Mouse (Mus musculus) kidney, postnatal 0 days (tissue): ENCODE measurements around the gene Tenm4. TPM values are rescaled to one million over a fixed set of nuclear protein-coding genes. Genes with fewer than 3 reads are reported as not detected.

Experiments
- ATAC-seq: fragments of 200-750 bp; cut with Nextera tagmentation; replicated peaks from 2 replicates; pipeline ENCODE4 v1.8.0; 2017; ENCODE audit warnings: low read depth, moderate number of reproducible peaks, moderate TSS enrichment, moderate library complexity; ENCODE audit not compliant: low FRiP score
- DNase-seq: peaks from one replicate; pipeline ENCODE4 v3.0.0-alpha.2; 2016; ENCODE audit warnings: low spot score
- H3K27ac ChIP-seq: fragments of 300-500 bp; sonication (generic); 2 replicates; pipeline ENCODE4 v1.5.1; 2014; ENCODE audit warnings: mild to moderate bottlenecking
- H3K27me3 ChIP-seq: fragments of 300-500 bp; sonication (generic); 2 replicates; pipeline ENCODE4 v1.6.1; 2014; ENCODE audit warnings: low read length, mixed read lengths; ENCODE audit not compliant: insufficient read depth
- H3K36me3 ChIP-seq: fragments of 300-500 bp; sonication (generic); 2 replicates; pipeline ENCODE4 v1.6.1; 2014; ENCODE audit warnings: low read length, mixed read lengths; ENCODE audit not compliant: insufficient read depth
- H3K4me1 ChIP-seq: fragments of 300-500 bp; sonication (generic); replicated peaks from 2 replicates; pipeline ENCODE4 v1.6.1; 2014; ENCODE audit warnings: antibody characterized with exemption, low read length, mixed read lengths; ENCODE audit not compliant: insufficient read depth
- H3K4me2 ChIP-seq: fragments of 300-500 bp; sonication (generic); 2 replicates; pipeline ENCODE4 v1.6.1; 2014; ENCODE audit warnings: mild to moderate bottlenecking, low read length, moderate library complexity, mixed read lengths
- H3K4me3 ChIP-seq: fragments of 300-500 bp; sonication (generic); replicated peaks from 2 replicates; pipeline ENCODE4 v1.5.1; 2014; ENCODE audit warnings: low read depth, low read length
- H3K9ac ChIP-seq: fragments of 300-500 bp; sonication (generic); 2 replicates; pipeline ENCODE4 v1.6.1; 2014; ENCODE audit warnings: low read depth, low read length
- H3K9me3 ChIP-seq: fragments of 300-500 bp; sonication (generic); replicated peaks from 2 replicates; pipeline ENCODE4 v1.6.1; 2016; ENCODE audit warnings: low read length, inconsistent platforms, mixed read lengths
- CTCF ChIP-seq: IDR thresholded peaks from 2 replicates; pipeline ENCODE4 v1.5.1; 2016; ENCODE audit warnings: antibody characterized with exemption, low read depth, mild to moderate bottlenecking, moderate library complexity
- WGBS: fragments of 180-500 bp; shearing (Covaris S2); extraction: QIAGEN DNeasy Blood & Tissue Kit; methylation state at CpG from one replicate; pipeline ENCODE4 v1.1.7; 2014; 5-methylcytosine and 5-hydroxymethylcytosine counted together
- polyA plus RNA-seq: library from polyadenylated mRNA; unstranded; fragments of >200 nt; fragmentation: Nextera tagmentation; extraction: Ambion mirVana; gene quantifications from 2 replicates; pipeline ENCODE4 v1.2.1, GENCODE M21; 2015

Tenm4 gene
- polyA plus RNA-seq, 1 experiment from 2014 or later, result 22.6 TPM

- no peak for ATAC-seq
- peaks cover 8% of the 10 kb centered on the region for H3K4me1 ChIP-seq
- H3K27ac ChIP-seq, result no peak overlapping the region
- WGBS, result 75% methylated on average over 5 of the region's 5 CpGs
- H3K4me2 ChIP-seq, result no peak overlapping the region
- H3K4me3 ChIP-seq, result no peak overlapping the region
- no peaks in the 10 kb centered on the region for H3K36me3 ChIP-seq
- no peak overlapping the region for H3K9ac ChIP-seq
- no peaks in the 10 kb centered on the region for H3K27me3 ChIP-seq
- no peaks in the 10 kb centered on the region for H3K9me3 ChIP-seq
- DNase-seq, result no peak
- no peak for TF ChIP-seq CTCF
Measured at GRCm38 (mm10) chr7:96510396-96510795, 339.4 kb downstream of the Tenm4 start.

DNA sequence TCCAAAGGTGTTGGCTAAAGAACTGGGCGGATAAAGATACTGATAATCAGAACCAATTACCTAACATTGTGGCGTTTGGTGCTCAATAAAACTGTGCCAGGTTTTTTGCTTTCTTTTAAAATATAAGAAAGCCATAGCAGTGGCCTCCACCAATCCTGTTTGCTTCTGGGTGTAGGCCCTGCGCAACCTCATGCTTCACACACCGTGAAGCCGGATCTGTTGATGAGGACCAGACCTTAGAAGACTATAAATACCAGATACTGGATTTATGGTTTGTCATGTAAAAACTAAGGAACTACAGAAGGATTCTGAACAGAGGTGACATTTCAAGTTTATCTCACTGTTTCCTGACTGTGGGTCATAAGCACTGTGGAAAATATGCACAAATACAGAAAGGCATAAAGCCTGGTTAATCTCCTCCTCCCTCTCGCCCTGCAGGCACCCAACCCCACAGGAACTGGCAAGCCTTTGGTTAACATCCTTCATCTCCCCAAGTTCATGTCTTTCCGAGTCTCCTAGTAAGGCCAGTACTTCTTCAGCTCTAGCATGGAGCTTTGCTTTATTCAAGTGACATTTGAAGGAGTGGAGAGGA lies 340.1 kb downstream of the Tenm4 start:
- WGBS, result 63% methylated on average over 7 of the region's 7 CpGs
- Histone ChIP-seq H3K4me2 (no peak overlapping the region), H3K9me3 (no peaks in the 10 kb centered on the region), H3K9ac (no peak overlapping the region), H3K36me3 (no peaks in the 10 kb centered on the region), H3K27me3 (no peaks in the 10 kb centered on the region), H3K4me3 (no peak overlapping the region), H3K27ac (peak overlapping the region; percentile 20; the same call in 1 of the 2 replicates), H3K4me1 (peaks cover 8% of the 10 kb centered on the region)
- DNase-seq, result peak; percentile 26
- TF ChIP-seq CTCF, result no peak
- no peak for ATAC-seq

- 59% methylated on average over 14 of the region's 14 CpGs for WGBS
Measured at GRCm38 (mm10) chr7:96511953-96512511, 341.0 kb downstream of the Tenm4 start.

GRCm38 (mm10) chr7:96519216-96519615 lies 348.2 kb downstream of the Tenm4 start:
- WGBS, result 4% methylated on average over 2 of the region's 2 CpGs
- Histone ChIP-seq H3K9ac (no peak overlapping the region), H3K36me3 (no peaks in the 10 kb centered on the region), H3K4me2 (no peak overlapping the region), H3K27me3 (no peaks in the 10 kb centered on the region), H3K27ac (no peak overlapping the region), H3K4me1 (no peaks in the 10 kb centered on the region), H3K9me3 (no peaks in the 10 kb centered on the region), H3K4me3 (no peak overlapping the region)
- peak; percentile 97 for TF ChIP-seq CTCF
- DNase-seq (peak; percentile 87), ATAC-seq (no peak)

More at GRCm38 (mm10) chr7:96511953-96512511, 341.0 kb downstream of the Tenm4 start:
- ATAC-seq (peak; percentile 48; the same call in 1 of the 2 replicates), DNase-seq (peak; percentile 56)
- H3K9me3 ChIP-seq, result no peaks in the 10 kb centered on the region
- peaks cover 8% of the 10 kb centered on the region for H3K4me1 ChIP-seq
- TF ChIP-seq CTCF, result no peak
- no peaks in the 10 kb centered on the region for H3K27me3 ChIP-seq
- no peak overlapping the region for H3K4me3 ChIP-seq
- H3K36me3 ChIP-seq, result no peaks in the 10 kb centered on the region
- H3K27ac ChIP-seq, result peak overlapping the region; percentile 20; the same call in 1 of the 2 replicates
- H3K9ac ChIP-seq, result no peak overlapping the region
- H3K4me2 ChIP-seq, result 0 out of 2 replicates have a peak overlapping the region, but pooled peaks have one; percentile 8

DNA sequence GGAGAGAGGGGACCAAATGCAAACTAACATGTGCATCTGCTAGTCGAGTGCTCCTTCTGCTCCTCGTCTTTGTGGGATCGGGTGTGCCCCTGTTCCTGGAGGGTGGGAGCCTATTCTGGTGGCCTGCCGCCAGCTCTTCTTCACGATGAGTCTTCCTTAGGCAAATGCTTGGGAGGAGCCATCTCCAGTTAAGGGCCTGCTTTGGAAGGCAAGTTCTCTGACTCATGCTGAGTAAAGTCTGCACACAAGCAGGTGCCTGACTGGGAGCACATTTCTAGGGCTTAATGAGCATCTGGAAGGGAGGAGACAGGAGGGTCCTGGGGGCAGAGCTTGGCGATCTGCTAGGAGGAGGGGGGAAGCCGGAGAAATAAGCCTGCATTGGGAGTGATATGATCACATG lies 350.9 kb downstream of the Tenm4 start:
- no peak for ATAC-seq
- no peak for TF ChIP-seq CTCF
- 0 out of 2 replicates have a peak, but pooled peaks cover 7% of the 10 kb centered on the region for H3K4me1 ChIP-seq
- no peak overlapping the region for H3K27ac ChIP-seq
- no peak overlapping the region for H3K4me3 ChIP-seq
- H3K9ac ChIP-seq, result no peak overlapping the region
- H3K9me3 ChIP-seq, result no peaks in the 10 kb centered on the region
- H3K4me2 ChIP-seq, result no peak overlapping the region
- WGBS, result 63% methylated on average over 7 of the region's 7 CpGs
- H3K36me3 ChIP-seq, result no peaks in the 10 kb centered on the region
- H3K27me3 ChIP-seq, result no peaks in the 10 kb centered on the region
- DNase-seq, result no peak

DNA sequence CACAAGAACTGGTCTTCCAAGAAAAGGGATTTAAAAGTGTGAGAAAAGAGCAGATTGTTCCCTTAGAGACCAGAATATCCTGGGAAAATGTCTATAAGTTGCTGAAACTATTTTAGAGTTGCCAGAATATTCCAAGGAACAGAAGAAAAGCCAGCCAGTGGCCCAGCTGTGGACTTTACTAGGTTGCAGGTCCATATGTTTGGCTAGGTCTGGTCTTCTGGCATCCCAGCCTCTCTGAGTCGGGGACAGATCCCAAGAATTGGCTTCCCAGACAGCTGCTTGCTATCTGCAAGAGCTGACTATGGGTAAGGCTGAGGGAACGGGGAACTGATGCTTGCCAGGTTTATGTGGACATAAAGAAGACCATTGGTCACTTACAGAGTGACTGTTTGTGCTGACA lies 352.6 kb downstream of the Tenm4 start:
- DNase-seq (peak; percentile 38), ATAC-seq (no peak)
- Histone ChIP-seq H3K4me3 (no peak overlapping the region), H3K27ac (no peak overlapping the region), H3K9ac (no peak overlapping the region), H3K4me2 (no peak overlapping the region), H3K9me3 (no peaks in the 10 kb centered on the region), H3K36me3 (no peaks in the 10 kb centered on the region), H3K27me3 (no peaks in the 10 kb centered on the region), H3K4me1 (0 out of 2 replicates have a peak, but pooled peaks cover 7% of the 10 kb centered on the region)
- WGBS, result 74% methylated on average over 2 of the region's 2 CpGs
- TF ChIP-seq CTCF, result no peak
